Mouse (Mus musculus): ENCODE data around the gene Trpm3.

Gene Trpm3

GRCm38 (mm10) chr19:22138590-22139421 is at the start of gene Trpm3:
Gene Trpm3, plus strand, starts transcription at chr19:22139046.
- peak; percentile 72 for DNase-seq (ENCODE audit: extremely low spot score, low read depth, low spot score)

DNA sequence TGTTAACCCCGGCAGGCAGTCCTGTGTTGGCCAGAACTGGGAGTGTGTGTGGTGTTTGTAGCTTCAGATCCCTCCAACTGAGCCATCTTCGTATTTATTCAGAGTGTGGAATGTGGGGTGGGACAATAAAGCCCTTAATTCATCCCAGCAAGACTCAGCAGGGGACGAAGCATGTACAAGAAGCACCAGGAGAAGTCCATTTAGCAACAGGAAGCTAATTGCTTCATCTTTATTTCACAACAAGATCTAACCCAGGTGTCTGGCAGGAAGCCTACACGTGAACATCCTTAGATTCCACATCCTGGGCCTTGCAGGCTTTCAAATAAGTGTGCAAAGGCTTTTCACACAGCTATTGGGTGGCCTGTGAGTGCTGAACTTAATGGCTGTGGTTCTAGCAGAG is 38.3 kb upstream of the Trpm3 start:
- DNase-seq (ENCODE audit: extremely low spot score, low read depth, low spot score) = no peak

DNA sequence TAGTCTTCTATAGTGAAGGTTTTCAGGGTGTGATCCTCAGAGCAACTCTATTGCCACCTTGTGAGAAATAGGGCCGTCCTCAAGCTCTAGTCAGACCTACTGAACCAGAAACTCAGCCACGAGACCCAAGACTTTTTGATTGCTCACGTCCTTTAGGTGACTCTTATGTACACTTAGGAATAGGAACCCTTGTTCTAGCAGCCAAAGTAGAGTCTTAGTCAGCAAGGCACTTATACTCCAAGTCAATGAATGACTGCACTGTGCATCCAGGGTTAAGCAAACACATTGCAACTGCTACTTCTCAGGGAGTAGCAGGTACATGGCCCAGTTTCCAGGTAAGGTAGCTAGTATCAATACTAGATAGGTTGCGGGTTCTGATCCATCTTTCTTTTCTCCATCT is 35.0 kb upstream of the Trpm3 start:
- no peak for DNase-seq (ENCODE audit: extremely low spot score, low read depth, low spot score)

- DNase-seq (ENCODE audit: extremely low spot score, low read depth, low spot score) = no peak
Measured at GRCm38 (mm10) chr19:22104848-22105484, 33.9 kb upstream of the Trpm3 start.

GRCm38 (mm10) chr19:22105648-22106047 is 33.2 kb upstream of the Trpm3 start:
- DNase-seq (ENCODE audit: extremely low spot score, low read depth, low spot score) = no peak

GRCm38 (mm10) chr19:22108893-22109463 is 29.9 kb upstream of the Trpm3 start:
- DNase-seq (ENCODE audit: extremely low spot score, low read depth, low spot score) = no peak

GRCm38 (mm10) chr19:22120976-22121375 is 17.9 kb upstream of the Trpm3 start:
- DNase-seq (ENCODE audit: extremely low spot score, low read depth, low spot score) = no peak

- DNase-seq (ENCODE audit: extremely low spot score, low read depth, low spot score) = no peak
Measured at GRCm38 (mm10) chr19:22121631-22122030, 17.2 kb upstream of the Trpm3 start.

- DNase-seq (ENCODE audit: extremely low spot score, low read depth, low spot score) = no peak
Measured at GRCm38 (mm10) chr19:22132626-22133025, 6.2 kb upstream of the Trpm3 start.

- no peak for DNase-seq (ENCODE audit: extremely low spot score, low read depth, low spot score)
Measured at GRCm38 (mm10) chr19:22178549-22178948, 39.7 kb downstream of the Trpm3 start.

GRCm38 (mm10) chr19:22179017-22179416 is 40.2 kb downstream of the Trpm3 start:
- DNase-seq (ENCODE audit: extremely low spot score, low read depth, low spot score) = no peak

GRCm38 (mm10) chr19:22180136-22180535 is 41.3 kb downstream of the Trpm3 start:
- DNase-seq (ENCODE audit: extremely low spot score, low read depth, low spot score) = no peak

DNA sequence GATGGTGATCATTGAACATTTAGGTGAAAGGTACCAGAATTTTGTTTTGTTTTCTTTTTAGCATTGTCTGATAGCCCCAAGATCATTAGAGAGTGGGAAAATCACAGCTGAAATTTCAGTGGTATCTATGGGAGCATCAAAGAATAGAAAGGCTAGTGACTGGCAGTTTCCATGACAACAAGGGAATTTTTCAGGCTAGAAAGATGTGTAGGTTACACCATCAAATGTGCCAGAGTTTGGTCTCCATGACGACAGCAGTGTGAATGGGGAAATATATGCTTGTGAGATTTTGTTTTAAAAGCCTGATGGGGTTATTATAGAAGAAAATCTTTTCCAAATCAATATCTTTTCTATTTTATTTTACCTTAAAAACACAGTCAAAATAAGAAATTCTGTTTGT is 50.9 kb downstream of the Trpm3 start:
- no peak for DNase-seq (ENCODE audit: extremely low spot score, low read depth, low spot score)

GRCm38 (mm10) chr19:22222520-22222919 is 83.7 kb downstream of the Trpm3 start:
- no peak for DNase-seq (ENCODE audit: extremely low spot score, low read depth, low spot score)

GRCm38 (mm10) chr19:22234187-22234586 is 95.3 kb downstream of the Trpm3 start:
- no peak for DNase-seq (ENCODE audit: extremely low spot score, low read depth, low spot score)

DNA sequence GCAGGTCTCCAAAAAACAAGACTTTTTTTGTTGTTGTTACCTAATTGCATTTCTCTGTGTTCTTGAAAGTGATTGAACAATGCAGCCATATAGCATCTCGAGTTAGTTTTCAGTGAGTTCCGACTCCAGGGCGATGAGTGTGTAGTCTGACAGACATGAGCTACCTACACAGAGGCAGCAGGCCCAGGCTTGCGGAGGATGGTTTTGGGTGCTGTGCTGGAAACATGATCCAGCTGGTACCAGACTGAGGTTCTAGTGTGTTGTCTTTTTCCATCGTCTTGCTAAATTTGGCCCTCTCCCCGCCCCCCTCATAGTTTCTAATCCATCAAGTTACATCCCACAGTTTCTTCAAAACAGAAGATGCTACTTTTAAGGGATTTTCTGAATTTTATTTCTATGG is 110.2 kb downstream of the Trpm3 start:
- no peak for DNase-seq (ENCODE audit: extremely low spot score, low read depth, low spot score)

GRCm38 (mm10) chr19:22272916-22273315 is 134.1 kb downstream of the Trpm3 start:
- no peak for DNase-seq (ENCODE audit: extremely low spot score, low read depth, low spot score)

DNA sequence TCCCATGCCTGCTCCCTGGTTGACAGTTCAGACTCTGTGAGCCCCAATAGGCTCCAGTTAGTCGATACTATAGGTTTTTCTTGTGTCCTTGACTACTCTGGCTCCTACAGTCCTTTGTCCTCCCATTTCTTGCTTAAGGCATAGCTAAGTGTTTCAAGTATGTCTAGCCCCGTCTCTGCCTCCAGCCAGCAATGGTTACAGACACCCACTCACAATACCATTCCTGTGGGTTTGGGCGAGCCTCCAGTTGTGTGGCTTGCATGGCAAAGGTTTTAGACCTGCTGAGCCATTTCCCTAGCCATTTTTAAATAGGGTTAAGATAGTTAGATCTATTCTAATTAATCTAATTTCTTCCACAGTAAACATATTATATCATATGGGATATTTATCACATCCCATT is 145.8 kb downstream of the Trpm3 start:
- DNase-seq (ENCODE audit: extremely low spot score, low read depth, low spot score) = no peak

DNA sequence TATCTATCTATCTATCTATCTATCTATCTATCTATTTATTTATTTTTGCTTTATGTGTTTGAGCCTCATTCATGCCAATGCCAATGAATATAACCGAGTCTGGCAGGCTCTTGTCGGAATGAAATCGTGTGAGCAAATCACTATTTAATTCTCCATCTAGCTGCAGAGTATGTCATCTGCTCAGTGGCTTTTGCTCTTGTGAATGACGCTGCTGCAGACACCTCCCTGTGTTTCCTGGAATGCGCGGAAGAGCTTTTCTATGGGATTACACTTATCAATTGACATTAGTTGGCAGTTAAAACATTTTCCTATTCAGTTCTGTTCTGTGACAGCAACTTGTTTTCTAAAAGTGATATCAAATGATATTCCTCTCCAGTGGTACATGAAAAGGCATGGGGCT is 153.8 kb downstream of the Trpm3 start:
- DNase-seq (ENCODE audit: extremely low spot score, low read depth, low spot score) = no peak

DNA sequence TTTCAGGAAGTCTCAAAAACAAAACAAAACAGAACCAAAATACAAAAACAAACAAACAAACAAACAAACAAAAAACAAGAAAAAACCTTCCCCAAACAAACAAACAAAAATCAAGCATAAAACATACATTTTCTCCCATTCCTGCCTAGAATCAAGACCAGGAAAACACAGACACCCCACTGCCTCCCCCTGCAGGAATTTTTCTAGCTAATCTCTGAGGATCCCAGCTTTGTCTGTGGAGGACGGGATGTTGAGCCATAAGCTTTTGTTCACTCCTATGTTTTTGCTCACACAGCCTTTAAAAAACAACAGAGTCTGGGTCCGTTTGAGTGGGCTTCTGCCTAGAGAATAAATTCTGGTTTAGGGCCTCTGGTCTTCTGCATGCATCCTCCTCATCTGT is 162.1 kb downstream of the Trpm3 start:
- DNase-seq (ENCODE audit: extremely low spot score, low read depth, low spot score) = no peak

GRCm38 (mm10) chr19:22303021-22303951 is 164.4 kb downstream of the Trpm3 start:
- no peak for DNase-seq (ENCODE audit: extremely low spot score, low read depth, low spot score)

All from hindlimb bud, embryonic 11.5 days (tissue).